Mouse (Mus musculus) hematopoietic multipotent progenitor cell, adult 10-12 weeks (in vitro differentiated cells): Measurements from ENCODE around the gene Fgd3. TPM values are rescaled to one million over a fixed set of nuclear protein-coding genes. Genes with fewer than 3 reads are reported as not detected.

Source experiments
- polyA plus RNA-seq: library from polyadenylated mRNA; stranded (reverse); fragments of >175 nt; gene quantifications from 2 replicates; pipeline ENCODE4 v1.2.3, GENCODE M21; 2012; ENCODE audit warnings: low replicate concordance

The Fgd3 gene
- 29.7 and 34.1 TPM in 2 replicates for polyA plus RNA-seq

DNA sequence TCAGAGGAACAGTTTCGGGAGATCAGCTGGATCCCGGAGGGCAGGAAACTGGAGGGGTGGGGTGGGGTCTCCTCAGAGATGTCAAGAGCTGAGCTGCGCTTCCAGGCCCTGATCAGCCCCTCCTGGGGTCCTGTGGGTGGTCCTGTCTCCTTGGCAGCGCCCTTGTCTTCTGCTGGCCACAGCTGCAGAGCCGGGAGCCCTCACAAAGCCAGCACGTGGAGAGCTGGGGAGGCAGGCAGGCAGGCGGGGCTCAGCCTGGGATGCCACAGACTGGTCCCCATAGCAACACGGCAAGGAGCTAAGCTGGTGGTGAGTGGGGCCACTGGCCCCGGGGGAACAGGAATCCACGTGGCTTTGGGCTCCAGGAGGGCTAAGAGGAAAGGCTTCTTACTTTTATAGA is at the start of gene Fgd3:
Gene Fgd3 (minus strand): TSS at position 272 of the 400 bp plus-strand sequence.

GRCm38 (mm10) chr13:49341012-49341830 is 21.1 kb upstream of the Fgd3 start, which contains the start of gene Bicd2:
Gene Bicd2, plus strand, starts transcription at chr13:49341585.

DNA sequence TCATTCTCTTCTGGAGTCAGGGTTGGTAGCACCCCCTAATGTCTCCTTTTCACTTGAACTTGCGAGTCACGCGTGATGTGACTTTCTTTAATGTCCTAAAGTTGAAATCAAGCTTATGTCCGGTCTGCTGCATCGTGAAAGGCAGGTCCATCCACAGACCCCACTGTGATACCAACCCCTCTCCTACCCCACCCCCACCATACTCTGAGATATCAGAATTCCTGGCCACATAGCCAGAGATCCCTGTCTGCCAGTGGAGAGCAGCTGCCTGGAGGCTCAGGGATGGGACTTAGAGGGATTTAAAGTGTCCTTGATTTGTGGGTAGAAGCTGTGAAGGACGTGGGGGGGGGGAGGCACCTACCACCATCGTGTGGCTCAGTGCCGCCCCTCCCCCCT is 71.6 kb downstream of the Fgd3 start, which contains the start of gene Susd3:
Gene Susd3 (minus strand): TSS at position 240 of the 396 bp plus-strand sequence.

GRCm38 (mm10) chr13:49215504-49216219 is 104.4 kb downstream of the Fgd3 start, which contains the start of gene Card19:
Gene Card19, minus strand, starts transcription at chr13:49216037.

Other genes with a start within 250 kb of the Fgd3 start
- gene Wnk2, start 172.3 kb downstream of the Fgd3 start, polyA plus RNA-seq: 0.26 TPM in 2 replicates
- 232 and 242 TPM in 2 replicates for gene Ninj1, start 132.8 kb downstream of the Fgd3 start, polyA plus RNA-seq
- 131 and 303 TPM in 2 replicates for gene Card19, start 104.3 kb downstream of the Fgd3 start, polyA plus RNA-seq
- gene Susd3, start 71.6 kb downstream of the Fgd3 start, polyA plus RNA-seq: 75.9 and 96.2 TPM in 2 replicates
- gene Bicd2, start 21.3 kb upstream of the Fgd3 start, polyA plus RNA-seq: 22.8 and 23.5 TPM in 2 replicates
- gene Ippk, start 100.9 kb upstream of the Fgd3 start, polyA plus RNA-seq: 0.60 and 1.3 TPM in 2 replicates
- 0.03 TPM in 1 of 2 replicates, not detected in the other for gene Tes3-ps, start 173.0 kb upstream of the Fgd3 start, polyA plus RNA-seq
- 0.08 TPM in 1 of 2 replicates, not detected in the other for gene Ecm2, start 184.5 kb upstream of the Fgd3 start, polyA plus RNA-seq
- not detected in 2 replicates for gene Aspn, start 224.1 kb upstream of the Fgd3 start, polyA plus RNA-seq